Mouse (Mus musculus): ENCODE data around the gene Ltbp4. TPM values are rescaled to one million over a fixed set of nuclear protein-coding genes. Genes with fewer than 3 reads are reported as not detected.

The Ltbp4 gene
- polyA plus RNA-seq, 1 experiment from 2014 or later: 81.0 TPM

DNA sequence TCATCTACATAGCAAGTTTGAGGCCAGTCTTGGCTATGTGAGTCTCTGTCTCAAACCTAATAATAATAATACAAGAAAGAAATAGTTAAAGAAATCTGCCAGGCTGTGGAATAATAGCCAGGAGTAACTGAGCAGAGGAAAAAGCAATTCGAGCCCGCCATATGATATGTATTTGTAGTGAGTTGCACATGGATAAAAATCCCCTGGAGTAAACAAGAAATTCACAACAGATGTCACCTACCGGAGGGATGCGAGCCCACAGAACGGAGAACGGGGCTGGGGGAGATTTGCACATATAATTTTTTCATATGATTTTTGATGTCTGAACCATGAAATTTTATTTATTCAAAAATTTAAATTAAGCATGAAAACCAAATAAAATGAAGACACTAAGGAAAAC is 42.3 kb upstream of the Ltbp4 start:
- H3K4me2 ChIP-seq (replicated peaks; ENCODE audit: low read depth): no peak overlapping the region
- TF ChIP-seq EP300 (optimal IDR thresholded peaks at IDR 0.05): no peak
- no peak for TF ChIP-seq CTCF (IDR thresholded peaks at IDR 0.05; ENCODE audit: low read depth)
- no peak overlapping the region for H3K27ac ChIP-seq (replicated peaks)
- H3K9me3 ChIP-seq (ENCODE audit: control insufficient read depth, low read length): no peaks in the 10 kb centered on the region
- no peak overlapping the region for H3K9ac ChIP-seq (ENCODE audit: low read length)
- WGBS: 85% methylated on average over 6 of the region's 6 CpGs
- no peaks in the 10 kb centered on the region for H3K36me3 ChIP-seq (ENCODE audit: control insufficient read depth, insufficient read depth, low read length)
- H3K4me3 ChIP-seq (ENCODE audit: low read depth, low read length): no peak overlapping the region
- DNase-seq (ENCODE audit: low spot score) (no peak), ATAC-seq (ENCODE audit: low FRiP score, low TSS enrichment) (no peak)
- H3K27me3 ChIP-seq (ENCODE audit: control insufficient read depth, insufficient read depth, low read length): no peaks in the 10 kb centered on the region
- no peaks in the 10 kb centered on the region for H3K4me1 ChIP-seq (replicated peaks; ENCODE audit: control insufficient read depth, insufficient read depth)

DNA sequence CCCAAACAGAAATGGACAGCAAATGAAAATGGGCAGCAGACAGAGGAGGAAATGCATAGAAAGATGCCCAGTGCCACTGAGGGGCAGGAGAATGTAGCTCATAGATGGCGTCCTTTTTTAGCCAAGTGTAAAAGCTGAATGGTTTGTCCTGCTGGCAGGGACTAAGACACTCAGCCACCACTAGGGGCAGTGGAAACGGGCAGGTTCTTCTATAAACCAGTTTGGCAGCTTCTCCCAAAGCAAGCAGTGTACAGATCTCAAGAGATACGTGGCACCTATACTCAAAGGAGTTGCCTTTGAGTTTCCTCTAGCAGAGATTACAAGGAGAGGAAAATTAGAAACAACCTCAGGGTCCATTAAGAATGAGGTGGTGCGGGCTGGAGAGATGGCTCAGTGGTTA is 40.9 kb upstream of the Ltbp4 start:
- H3K27me3 ChIP-seq (ENCODE audit: control insufficient read depth, insufficient read depth, low read length): no peaks in the 10 kb centered on the region
- ATAC-seq (ENCODE audit: low FRiP score, low TSS enrichment): peak; percentile 93

DNA sequence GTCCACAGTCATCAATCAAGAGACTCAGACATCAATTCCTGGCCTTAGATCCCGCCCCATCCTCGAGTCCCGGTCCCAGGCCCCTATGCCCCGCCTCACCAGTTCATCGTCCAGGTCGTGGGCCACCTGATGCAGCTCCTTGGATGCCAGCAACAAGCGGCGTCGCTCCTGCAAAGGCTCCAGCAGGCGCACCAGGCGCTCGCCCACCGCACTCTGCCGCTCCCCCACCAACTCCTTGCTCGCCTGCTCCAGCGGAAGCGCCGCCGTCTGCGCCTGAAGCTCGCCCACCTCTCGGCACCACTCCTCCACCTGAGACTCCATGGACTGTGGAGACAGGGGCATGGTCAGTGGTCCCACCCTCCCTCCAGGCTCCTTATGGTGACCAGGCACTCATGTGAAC is 37.8 kb upstream of the Ltbp4 start:
- H3K4me2 ChIP-seq (replicated peaks; ENCODE audit: low read depth): no peak overlapping the region
- H3K9ac ChIP-seq (ENCODE audit: low read length): no peak overlapping the region
- H3K4me3 ChIP-seq (ENCODE audit: low read depth, low read length): no peak overlapping the region; the same call in 1 of the 2 replicates
- H3K9me3 ChIP-seq (ENCODE audit: control insufficient read depth, low read length): no peaks in the 10 kb centered on the region
- peaks cover 11% of the 10 kb centered on the region; the same call in 1 of the 2 replicates for H3K27me3 ChIP-seq (ENCODE audit: control insufficient read depth, insufficient read depth, low read length)
- H3K36me3 ChIP-seq (ENCODE audit: control insufficient read depth, insufficient read depth, low read length): no peaks in the 10 kb centered on the region
- ATAC-seq (ENCODE audit: low FRiP score, low TSS enrichment) (no peak), DNase-seq (ENCODE audit: low spot score) (no peak)
- TF ChIP-seq CTCF (IDR thresholded peaks at IDR 0.05; ENCODE audit: low read depth) (no peak), EP300 (optimal IDR thresholded peaks at IDR 0.05) (no peak)
- H3K27ac ChIP-seq (replicated peaks): no peak overlapping the region
- under 1% methylated on average over 21 of the region's 22 CpGs for WGBS
- H3K4me1 ChIP-seq (replicated peaks; ENCODE audit: control insufficient read depth, insufficient read depth): no peaks in the 10 kb centered on the region

More for the DNA sequence above, 40.9 kb upstream of the Ltbp4 start:
- Histone ChIP-seq H3K36me3 (ENCODE audit: control insufficient read depth, insufficient read depth, low read length) (no peaks in the 10 kb centered on the region), H3K9me3 (ENCODE audit: control insufficient read depth, low read length) (no peaks in the 10 kb centered on the region), H3K27ac (replicated peaks) (no peak overlapping the region), H3K4me3 (ENCODE audit: low read depth, low read length) (no peak overlapping the region), H3K4me1 (replicated peaks; ENCODE audit: control insufficient read depth, insufficient read depth) (no peaks in the 10 kb centered on the region), H3K4me2 (replicated peaks; ENCODE audit: low read depth) (no peak overlapping the region), H3K9ac (ENCODE audit: low read length) (no peak overlapping the region)
- 11% methylated on average over 4 of the region's 4 CpGs for WGBS
- peak; percentile 80 for DNase-seq (ENCODE audit: low spot score)
- TF ChIP-seq EP300 (optimal IDR thresholded peaks at IDR 0.05): no peak
- TF ChIP-seq CTCF (IDR thresholded peaks at IDR 0.05; ENCODE audit: low read depth): peak; percentile 81

DNA sequence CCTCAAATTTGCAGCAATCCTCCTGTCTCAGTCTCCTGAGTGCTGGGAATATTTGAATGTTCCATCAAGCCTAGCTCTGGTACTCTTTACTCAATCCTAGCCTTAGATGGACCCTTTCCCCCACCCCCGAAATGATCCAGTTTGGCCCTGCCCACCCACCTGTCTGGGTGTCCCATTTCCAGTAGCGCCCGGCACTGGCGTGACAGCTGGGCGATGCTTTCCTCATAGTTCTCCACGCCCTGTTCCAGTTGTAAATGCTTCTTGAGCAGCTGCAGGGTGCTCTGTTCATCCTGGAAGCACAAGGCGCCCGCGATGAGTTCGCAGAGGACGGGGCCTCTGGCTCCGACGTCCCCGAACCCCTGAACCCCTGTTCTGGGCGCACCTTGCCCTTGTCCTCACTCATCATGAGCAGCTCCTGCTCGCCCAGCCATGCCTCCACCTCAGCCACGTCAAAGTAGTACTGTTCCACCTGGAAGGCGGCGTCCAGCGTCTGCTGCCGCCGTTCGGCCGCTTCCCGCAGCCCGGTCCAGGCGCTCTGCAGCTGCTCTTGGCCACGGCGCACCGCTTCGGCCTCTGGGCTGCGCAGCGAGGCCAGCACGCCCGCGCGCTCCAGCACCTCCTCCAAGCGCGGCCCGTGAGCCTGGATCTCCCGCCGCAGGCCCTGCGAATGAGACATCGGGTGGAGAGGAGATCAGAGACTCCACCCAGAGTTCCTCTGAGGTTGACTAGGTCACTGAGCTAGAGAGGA is 34.4 kb upstream of the Ltbp4 start:
- H3K36me3 ChIP-seq (ENCODE audit: control insufficient read depth, insufficient read depth, low read length): no peaks in the 10 kb centered on the region
- H3K27ac ChIP-seq (replicated peaks): no peak overlapping the region
- TF ChIP-seq CTCF (IDR thresholded peaks at IDR 0.05; ENCODE audit: low read depth): no peak; the same call in 1 of the 2 replicates
- TF ChIP-seq EP300 (optimal IDR thresholded peaks at IDR 0.05): no peak
- H3K4me2 ChIP-seq (replicated peaks; ENCODE audit: low read depth): peak overlapping the region; percentile 44
- H3K27me3 ChIP-seq (ENCODE audit: control insufficient read depth, insufficient read depth, low read length): peaks cover 20% of the 10 kb centered on the region; the same call in 1 of the 2 replicates
- peak overlapping the region; percentile 31; the same call in 1 of the 2 replicates for H3K9ac ChIP-seq (ENCODE audit: low read length)
- peak overlapping the region; percentile 20 for H3K4me3 ChIP-seq (ENCODE audit: low read depth, low read length)
- H3K4me1 ChIP-seq (replicated peaks; ENCODE audit: control insufficient read depth, insufficient read depth): no peaks in the 10 kb centered on the region
- ATAC-seq (ENCODE audit: low FRiP score, low TSS enrichment): 0 out of 2 replicates have a peak, but pooled peaks have one; percentile 34
- no peaks in the 10 kb centered on the region for H3K9me3 ChIP-seq (ENCODE audit: control insufficient read depth, low read length)
- DNase-seq (ENCODE audit: low spot score): peak; percentile 26
- WGBS: 6% methylated on average over 44 of the region's 44 CpGs

DNA sequence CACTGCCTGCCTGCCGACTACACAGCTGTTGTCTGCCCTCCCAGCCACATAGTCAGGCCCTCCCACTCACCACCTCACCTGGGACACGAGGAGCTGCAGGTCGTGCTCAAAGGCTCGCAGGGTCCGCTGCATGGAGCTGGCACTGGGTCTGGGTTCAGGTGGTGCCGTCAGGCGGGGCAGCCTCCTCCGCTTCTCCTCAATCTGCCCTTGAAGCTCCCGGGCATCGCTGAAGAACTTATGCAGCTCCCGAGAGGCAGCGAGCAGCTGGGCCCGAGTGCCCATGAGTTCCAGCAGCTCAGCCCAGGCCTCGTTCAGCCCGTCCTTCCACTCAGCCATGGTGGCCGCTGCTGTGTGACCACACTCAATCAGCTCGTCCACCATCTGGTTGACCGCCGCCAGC is 31.6 kb upstream of the Ltbp4 start:
- 88% methylated on average over 19 of the region's 19 CpGs for WGBS
- H3K4me3 ChIP-seq (ENCODE audit: low read depth, low read length): no peak overlapping the region

DNA sequence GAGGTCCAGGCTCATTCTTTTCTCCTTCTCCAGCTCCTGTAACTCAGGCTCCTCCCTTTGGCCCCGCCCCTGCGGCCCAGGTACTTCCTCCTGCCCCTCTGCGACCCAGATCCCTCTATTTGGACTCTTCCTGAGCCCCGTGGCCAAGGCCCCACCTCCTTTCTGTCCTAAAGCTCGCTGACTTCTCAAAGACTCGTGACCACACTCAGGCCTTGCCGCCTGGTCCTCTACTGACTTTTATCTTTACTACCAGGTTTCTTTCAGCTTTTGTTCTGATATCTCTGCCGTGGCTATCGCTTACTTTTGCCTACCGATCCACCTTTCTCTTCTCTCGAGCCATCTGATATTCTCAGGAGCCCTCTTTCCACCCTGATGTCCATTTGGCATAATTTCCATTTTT is 30.5 kb upstream of the Ltbp4 start:
- no peak overlapping the region for H3K9ac ChIP-seq (ENCODE audit: low read length)
- WGBS: 20% methylated on average over 11 of the region's 11 CpGs
- H3K4me1 ChIP-seq (replicated peaks; ENCODE audit: control insufficient read depth, insufficient read depth): no peaks in the 10 kb centered on the region
- peak overlapping the region; percentile 29 for H3K4me2 ChIP-seq (replicated peaks; ENCODE audit: low read depth)
- TF ChIP-seq CTCF (IDR thresholded peaks at IDR 0.05; ENCODE audit: low read depth) (no peak), EP300 (optimal IDR thresholded peaks at IDR 0.05) (no peak)
- ATAC-seq (ENCODE audit: low FRiP score, low TSS enrichment) (no peak), DNase-seq (ENCODE audit: low spot score) (no peak)
- H3K36me3 ChIP-seq (ENCODE audit: control insufficient read depth, insufficient read depth, low read length): no peaks in the 10 kb centered on the region
- no peaks in the 10 kb centered on the region for H3K9me3 ChIP-seq (ENCODE audit: control insufficient read depth, low read length)
- H3K27me3 ChIP-seq (ENCODE audit: control insufficient read depth, insufficient read depth, low read length): peaks cover 22% of the 10 kb centered on the region; the same call in 1 of the 2 replicates
- H3K4me3 ChIP-seq (ENCODE audit: low read depth, low read length): 0 out of 2 replicates have a peak overlapping the region, but pooled peaks have one; percentile 10
- no peak overlapping the region for H3K27ac ChIP-seq (replicated peaks)

More for the DNA sequence above, 31.6 kb upstream of the Ltbp4 start:
- DNase-seq (ENCODE audit: low spot score) (no peak), ATAC-seq (ENCODE audit: low FRiP score, low TSS enrichment) (no peak)
- Histone ChIP-seq H3K27me3 (ENCODE audit: control insufficient read depth, insufficient read depth, low read length) (peaks cover 22% of the 10 kb centered on the region; the same call in 1 of the 2 replicates), H3K9me3 (ENCODE audit: control insufficient read depth, low read length) (no peaks in the 10 kb centered on the region), H3K9ac (ENCODE audit: low read length) (no peak overlapping the region), H3K27ac (replicated peaks) (no peak overlapping the region), H3K36me3 (ENCODE audit: control insufficient read depth, insufficient read depth, low read length) (no peaks in the 10 kb centered on the region), H3K4me2 (replicated peaks; ENCODE audit: low read depth) (no peak overlapping the region), H3K4me1 (replicated peaks; ENCODE audit: control insufficient read depth, insufficient read depth) (no peaks in the 10 kb centered on the region)
- TF ChIP-seq EP300 (optimal IDR thresholded peaks at IDR 0.05): no peak
- no peak for TF ChIP-seq CTCF (IDR thresholded peaks at IDR 0.05; ENCODE audit: low read depth)
